Mouse (Mus musculus): ENCODE results near the gene Grm4. TPM values are rescaled to one million over a fixed set of nuclear protein-coding genes. Genes with fewer than 3 reads are reported as not detected.

Gene Grm4
- polyA plus RNA-seq, 1 experiment, result 0.81 TPM

- TF ChIP-seq CTCF (IDR thresholded peaks at IDR 0.05; ENCODE audit: control insufficient read depth, insufficient read depth, insufficient replicate concordance, low read depth, low read length) (peak; percentile 100), POLR2A (IDR thresholded peaks at IDR 0.05; ENCODE audit: control insufficient read depth, low read depth, low read length) (no peak)
- Histone ChIP-seq H3K27me3 (ENCODE audit: control insufficient read depth, insufficient read depth, low read length) (no peaks in the 10 kb centered on the region), H3K36me3 (ENCODE audit: control insufficient read depth, insufficient read depth, low read length) (no peaks in the 10 kb centered on the region), H3K27ac (ENCODE audit: control insufficient read depth, insufficient read depth, low read depth, low read length) (no peak overlapping the region), H3K4me3 (ENCODE audit: control insufficient read depth, low read depth, low read length) (no peak overlapping the region), H3K4me1 (ENCODE audit: control insufficient read depth, insufficient read depth, low read length) (peaks cover 3% of the 10 kb centered on the region)
These were observed 13.5 kb upstream of the Grm4 start for GRCm38 (mm10) chr17:27534718-27535117.

DNA sequence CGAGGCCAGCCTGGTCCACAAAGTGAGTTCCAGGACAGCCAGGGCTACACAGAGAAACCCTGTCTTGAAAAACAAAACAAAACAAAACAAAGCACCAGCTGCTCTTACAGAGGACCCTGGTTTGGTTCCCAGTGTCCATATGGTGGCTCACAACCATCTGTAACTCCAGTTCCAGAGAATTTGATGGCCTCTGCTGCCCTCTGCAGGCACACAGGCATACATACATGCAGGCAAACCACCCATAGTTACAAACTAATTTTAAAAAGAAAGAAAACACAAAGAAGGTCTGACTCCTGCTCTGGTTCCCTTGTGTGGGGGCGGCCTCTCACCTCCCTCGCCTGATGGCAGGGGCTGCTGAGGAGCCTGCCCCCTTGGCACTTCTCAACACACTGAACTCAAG lies 12.2 kb upstream of the Grm4 start:
- Histone ChIP-seq H3K4me3 (ENCODE audit: control insufficient read depth, low read depth, low read length) (no peak overlapping the region), H3K27me3 (ENCODE audit: control insufficient read depth, insufficient read depth, low read length) (no peaks in the 10 kb centered on the region), H3K4me1 (ENCODE audit: control insufficient read depth, insufficient read depth, low read length) (peaks cover 3% of the 10 kb centered on the region), H3K36me3 (ENCODE audit: control insufficient read depth, insufficient read depth, low read length) (no peaks in the 10 kb centered on the region), H3K27ac (ENCODE audit: control insufficient read depth, insufficient read depth, low read depth, low read length) (no peak overlapping the region)
- no peak for TF ChIP-seq POLR2A (IDR thresholded peaks at IDR 0.05; ENCODE audit: control insufficient read depth, low read depth, low read length)
- no peak for TF ChIP-seq CTCF (IDR thresholded peaks at IDR 0.05; ENCODE audit: control insufficient read depth, insufficient read depth, insufficient replicate concordance, low read depth, low read length)

- H3K4me1 ChIP-seq (ENCODE audit: control insufficient read depth, insufficient read depth, low read length), result peaks cover 3% of the 10 kb centered on the region
- H3K4me3 ChIP-seq (ENCODE audit: control insufficient read depth, low read depth, low read length), result no peak overlapping the region
- H3K27ac ChIP-seq (ENCODE audit: control insufficient read depth, insufficient read depth, low read depth, low read length), result no peak overlapping the region
- H3K36me3 ChIP-seq (ENCODE audit: control insufficient read depth, insufficient read depth, low read length), result no peaks in the 10 kb centered on the region
- no peaks in the 10 kb centered on the region for H3K27me3 ChIP-seq (ENCODE audit: control insufficient read depth, insufficient read depth, low read length)
- TF ChIP-seq CTCF (IDR thresholded peaks at IDR 0.05; ENCODE audit: control insufficient read depth, insufficient read depth, insufficient replicate concordance, low read depth, low read length) (no peak), POLR2A (IDR thresholded peaks at IDR 0.05; ENCODE audit: control insufficient read depth, low read depth, low read length) (no peak)
These were observed 10.9 kb upstream of the Grm4 start for GRCm38 (mm10) chr17:27532095-27532494.

DNA sequence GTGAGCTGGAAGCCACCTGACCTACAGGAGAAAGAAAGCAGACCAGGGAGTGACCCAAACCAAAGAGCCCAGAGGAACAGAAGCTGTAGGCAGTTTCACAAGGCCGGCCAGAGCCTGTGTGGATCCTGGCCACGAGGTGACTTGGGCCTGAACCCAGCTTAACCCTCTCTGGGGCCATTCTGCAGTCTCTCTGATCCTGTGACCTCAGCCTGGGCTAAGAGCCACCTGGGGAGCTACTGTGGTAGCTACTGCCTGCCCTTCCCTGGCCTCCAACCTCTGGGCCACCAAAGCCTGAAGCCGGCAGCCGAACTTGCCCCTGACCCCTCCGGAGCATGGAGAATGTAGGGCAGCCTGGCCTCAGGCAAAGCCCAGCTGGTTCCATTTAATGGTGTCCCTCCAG lies 7.6 kb upstream of the Grm4 start:
- Histone ChIP-seq H3K36me3 (ENCODE audit: control insufficient read depth, insufficient read depth, low read length) (no peaks in the 10 kb centered on the region), H3K4me1 (ENCODE audit: control insufficient read depth, insufficient read depth, low read length) (no peaks in the 10 kb centered on the region), H3K27ac (ENCODE audit: control insufficient read depth, insufficient read depth, low read depth, low read length) (no peak overlapping the region), H3K27me3 (ENCODE audit: control insufficient read depth, insufficient read depth, low read length) (no peaks in the 10 kb centered on the region), H3K4me3 (ENCODE audit: control insufficient read depth, low read depth, low read length) (no peak overlapping the region)
- TF ChIP-seq POLR2A (IDR thresholded peaks at IDR 0.05; ENCODE audit: control insufficient read depth, low read depth, low read length) (no peak), CTCF (IDR thresholded peaks at IDR 0.05; ENCODE audit: control insufficient read depth, insufficient read depth, insufficient replicate concordance, low read depth, low read length) (no peak)

DNA sequence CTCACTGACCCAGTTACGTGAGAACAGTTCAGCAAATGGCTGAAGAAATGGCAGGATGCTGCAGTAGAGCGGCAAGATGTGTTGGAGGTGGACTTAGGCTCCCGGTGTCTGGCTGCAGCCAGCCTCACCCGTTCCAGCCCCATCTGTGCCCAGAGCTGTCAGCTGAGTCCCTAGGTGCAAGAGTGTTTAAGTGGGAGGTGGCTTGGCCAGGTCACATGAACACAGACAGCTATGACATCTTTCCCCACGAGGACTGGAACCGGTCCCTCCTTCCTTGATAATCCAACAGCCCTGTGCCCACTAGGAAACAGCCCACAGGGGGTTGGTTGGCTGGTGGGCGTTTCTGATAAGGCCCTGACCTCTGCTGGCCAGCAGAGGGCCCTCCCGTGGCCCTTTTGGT lies 6.8 kb upstream of the Grm4 start:
- no peak for TF ChIP-seq POLR2A (IDR thresholded peaks at IDR 0.05; ENCODE audit: control insufficient read depth, low read depth, low read length)
- TF ChIP-seq CTCF (IDR thresholded peaks at IDR 0.05; ENCODE audit: control insufficient read depth, insufficient read depth, insufficient replicate concordance, low read depth, low read length), result no peak
- Histone ChIP-seq H3K27me3 (ENCODE audit: control insufficient read depth, insufficient read depth, low read length) (no peaks in the 10 kb centered on the region), H3K27ac (ENCODE audit: control insufficient read depth, insufficient read depth, low read depth, low read length) (no peak overlapping the region), H3K4me3 (ENCODE audit: control insufficient read depth, low read depth, low read length) (no peak overlapping the region), H3K36me3 (ENCODE audit: control insufficient read depth, insufficient read depth, low read length) (no peaks in the 10 kb centered on the region), H3K4me1 (ENCODE audit: control insufficient read depth, insufficient read depth, low read length) (no peaks in the 10 kb centered on the region)

- TF ChIP-seq POLR2A (IDR thresholded peaks at IDR 0.05; ENCODE audit: control insufficient read depth, low read depth, low read length), result no peak
- TF ChIP-seq CTCF (IDR thresholded peaks at IDR 0.05; ENCODE audit: control insufficient read depth, insufficient read depth, insufficient replicate concordance, low read depth, low read length), result no peak
- Histone ChIP-seq H3K27me3 (ENCODE audit: control insufficient read depth, insufficient read depth, low read length) (no peaks in the 10 kb centered on the region), H3K27ac (ENCODE audit: control insufficient read depth, insufficient read depth, low read depth, low read length) (no peak overlapping the region), H3K4me3 (ENCODE audit: control insufficient read depth, low read depth, low read length) (no peak overlapping the region), H3K4me1 (ENCODE audit: control insufficient read depth, insufficient read depth, low read length) (no peaks in the 10 kb centered on the region), H3K36me3 (ENCODE audit: control insufficient read depth, insufficient read depth, low read length) (no peaks in the 10 kb centered on the region)
These were observed 6.0 kb upstream of the Grm4 start for GRCm38 (mm10) chr17:27527188-27527587.

GRCm38 (mm10) chr17:27523121-27523520 lies 1.9 kb upstream of the Grm4 start:
- peaks cover 6% of the 10 kb centered on the region for H3K4me1 ChIP-seq (ENCODE audit: control insufficient read depth, insufficient read depth, low read length)
- no peaks in the 10 kb centered on the region for H3K27me3 ChIP-seq (ENCODE audit: control insufficient read depth, insufficient read depth, low read length)
- no peak overlapping the region for H3K4me3 ChIP-seq (ENCODE audit: control insufficient read depth, low read depth, low read length)
- TF ChIP-seq CTCF (IDR thresholded peaks at IDR 0.05; ENCODE audit: control insufficient read depth, insufficient read depth, insufficient replicate concordance, low read depth, low read length) (no peak), POLR2A (IDR thresholded peaks at IDR 0.05; ENCODE audit: control insufficient read depth, low read depth, low read length) (no peak)
- no peaks in the 10 kb centered on the region for H3K36me3 ChIP-seq (ENCODE audit: control insufficient read depth, insufficient read depth, low read length)
- no peak overlapping the region for H3K27ac ChIP-seq (ENCODE audit: control insufficient read depth, insufficient read depth, low read depth, low read length)

DNA sequence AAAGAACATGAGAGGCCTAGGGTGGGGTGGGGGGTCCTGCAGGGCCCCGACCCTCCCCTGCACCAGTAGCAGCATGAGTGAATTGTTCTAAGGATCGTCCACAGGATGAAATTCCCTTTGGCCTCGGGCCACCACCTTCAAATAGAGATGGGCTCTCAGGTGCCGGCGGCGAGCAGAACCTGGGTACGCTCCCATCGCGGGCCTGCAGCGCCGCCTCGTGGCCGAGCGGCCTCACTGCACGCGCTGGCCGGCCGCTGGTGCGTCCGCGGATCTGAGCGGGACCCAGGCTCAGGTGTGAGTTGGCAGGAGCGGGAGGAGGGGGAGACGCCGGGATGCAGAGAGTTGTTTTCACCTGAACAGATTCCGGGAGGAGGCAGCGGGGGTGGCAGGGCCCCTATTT lies 646 bp downstream of the Grm4 start:
- Histone ChIP-seq H3K36me3 (ENCODE audit: control insufficient read depth, insufficient read depth, low read length) (no peaks in the 10 kb centered on the region), H3K4me3 (ENCODE audit: control insufficient read depth, low read depth, low read length) (peak overlapping the region; percentile 63), H3K27me3 (ENCODE audit: control insufficient read depth, insufficient read depth, low read length) (no peaks in the 10 kb centered on the region), H3K27ac (ENCODE audit: control insufficient read depth, insufficient read depth, low read depth, low read length) (no peak overlapping the region), H3K4me1 (ENCODE audit: control insufficient read depth, insufficient read depth, low read length) (peaks cover 6% of the 10 kb centered on the region)
- TF ChIP-seq POLR2A (IDR thresholded peaks at IDR 0.05; ENCODE audit: control insufficient read depth, low read depth, low read length) (no peak), CTCF (IDR thresholded peaks at IDR 0.05; ENCODE audit: control insufficient read depth, insufficient read depth, insufficient replicate concordance, low read depth, low read length) (peak; percentile 98)
